Mouse (Mus musculus): Measurements from ENCODE around the gene Prokr2. TPM values are rescaled to one million over a fixed set of nuclear protein-coding genes. Genes with fewer than 3 reads are reported as not detected.

Gene Prokr2
- not detected in 2 replicates for total RNA-seq (2021)
- long read RNA-seq, experiment 1: 0 reads
- long read RNA-seq, experiment 2: 0 reads

DNA sequence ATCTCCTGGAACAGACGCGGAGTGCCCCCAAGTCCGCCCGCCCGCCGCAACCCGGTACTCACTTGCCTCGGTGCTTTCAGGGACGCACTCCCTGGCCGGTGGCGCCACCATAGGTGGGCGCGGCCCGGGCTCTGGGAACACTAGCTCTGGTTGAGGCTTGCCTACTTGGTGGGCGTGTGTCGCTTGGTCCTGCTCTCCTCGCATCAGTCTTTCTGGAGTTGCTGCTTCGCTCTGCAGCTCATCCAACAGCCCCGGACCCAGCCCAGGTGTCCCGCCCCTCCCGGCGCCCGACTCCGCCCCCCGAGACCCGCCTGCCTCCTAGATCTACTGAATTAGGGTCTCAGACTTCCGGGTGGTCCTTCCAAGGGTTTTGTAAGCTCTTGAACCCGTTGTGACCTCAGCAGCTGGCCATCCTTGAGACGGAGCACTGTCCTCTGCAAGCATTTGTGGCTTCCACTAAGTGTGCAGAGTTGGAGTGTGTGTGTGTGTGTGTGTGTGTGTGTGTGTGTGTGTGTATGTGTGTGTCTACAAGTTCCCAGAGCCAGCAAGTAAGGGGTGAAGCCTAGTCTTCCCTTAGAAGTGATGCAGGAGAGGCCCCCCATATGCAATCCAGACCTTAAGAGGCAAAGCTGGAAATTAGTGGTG is at the start of gene Prokr2:
Gene Prokr2, minus strand, starts transcription at position 254 of the 645 bp plus-strand sequence.
- no peak for DNase-seq

DNA sequence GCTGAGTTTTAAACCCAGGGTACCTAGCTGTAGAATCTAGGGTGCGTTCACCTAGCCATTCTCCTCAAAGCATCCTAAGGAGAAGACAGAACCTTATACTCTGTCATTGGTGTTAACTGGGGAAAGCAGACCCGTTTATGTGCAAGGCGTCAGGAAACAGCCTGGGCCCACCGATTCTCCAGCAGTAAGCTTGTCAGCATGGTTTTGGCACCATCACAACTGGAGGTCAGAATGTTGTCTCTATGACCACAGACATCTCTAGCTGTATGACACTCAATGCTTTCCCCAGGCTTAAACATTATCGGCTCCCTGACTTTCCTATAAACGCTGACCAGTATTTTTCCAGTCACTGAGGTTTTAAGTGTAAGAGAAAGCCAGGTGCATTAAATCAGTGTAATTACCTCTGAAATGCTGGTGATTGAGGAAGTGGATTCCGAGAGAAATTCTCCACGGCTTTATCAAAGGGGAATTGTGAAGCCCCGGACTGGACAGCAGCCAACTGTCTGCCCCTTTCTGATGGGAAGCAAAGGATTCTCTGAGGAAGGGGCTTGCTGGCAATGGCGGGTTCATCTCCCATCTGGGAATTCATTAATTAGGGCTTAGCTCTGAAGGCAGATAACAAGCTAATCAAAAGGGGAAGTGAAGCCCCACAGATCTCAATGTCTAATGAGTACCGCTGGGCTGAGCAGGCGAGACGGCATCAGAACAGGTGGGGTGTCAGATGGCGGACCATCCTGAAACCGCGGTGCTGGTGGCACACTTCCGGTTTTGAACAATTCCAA is 42.1 kb upstream of the Prokr2 start:
- DNase-seq: no peak

- peak; percentile 54 for DNase-seq
Observed at GRCm38 (mm10) chr2:132425576-132425975, 40.3 kb upstream of the Prokr2 start.

GRCm38 (mm10) chr2:132423411-132424047 is 38.3 kb upstream of the Prokr2 start:
- no peak for DNase-seq

DNA sequence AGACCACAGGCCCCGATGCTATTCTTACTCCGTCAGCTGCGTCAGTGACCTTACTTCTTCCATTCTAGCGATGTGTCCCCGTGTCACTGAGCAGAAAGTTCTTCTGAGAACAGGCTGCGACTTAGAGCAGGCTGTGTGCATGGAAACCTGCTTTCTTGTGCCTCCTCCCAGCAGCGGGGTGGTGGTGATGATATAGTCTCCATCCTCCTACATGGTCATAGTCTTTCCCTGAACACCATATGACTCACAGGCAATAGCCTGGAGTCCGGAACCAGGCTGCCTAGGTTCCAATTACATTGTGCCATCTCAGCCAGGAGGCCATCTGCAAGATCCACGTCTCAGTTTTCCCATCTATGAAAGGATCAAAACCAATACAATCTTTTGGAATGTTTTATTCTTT is 37.6 kb upstream of the Prokr2 start:
- no peak for DNase-seq

DNA sequence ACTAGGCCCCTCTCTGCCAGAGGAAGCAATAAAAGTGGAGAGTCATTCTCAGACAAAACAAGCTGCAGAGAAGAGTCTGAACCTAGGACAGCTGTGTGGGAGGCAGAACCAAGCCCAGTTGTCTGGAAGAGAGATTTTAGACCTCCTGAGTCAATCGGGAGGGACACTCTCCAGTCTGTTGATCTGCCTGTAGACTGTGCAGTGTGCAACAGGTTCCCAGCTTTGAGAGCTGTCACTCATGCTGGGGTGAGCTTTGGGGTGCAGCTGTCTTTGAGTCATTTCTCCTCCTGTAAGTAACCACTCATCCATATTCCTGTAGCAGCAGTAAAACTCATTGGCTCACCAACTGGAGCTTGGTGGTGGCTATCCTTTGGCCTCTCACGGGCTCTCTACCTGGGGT is 33.2 kb upstream of the Prokr2 start:
- no peak for DNase-seq

DNA sequence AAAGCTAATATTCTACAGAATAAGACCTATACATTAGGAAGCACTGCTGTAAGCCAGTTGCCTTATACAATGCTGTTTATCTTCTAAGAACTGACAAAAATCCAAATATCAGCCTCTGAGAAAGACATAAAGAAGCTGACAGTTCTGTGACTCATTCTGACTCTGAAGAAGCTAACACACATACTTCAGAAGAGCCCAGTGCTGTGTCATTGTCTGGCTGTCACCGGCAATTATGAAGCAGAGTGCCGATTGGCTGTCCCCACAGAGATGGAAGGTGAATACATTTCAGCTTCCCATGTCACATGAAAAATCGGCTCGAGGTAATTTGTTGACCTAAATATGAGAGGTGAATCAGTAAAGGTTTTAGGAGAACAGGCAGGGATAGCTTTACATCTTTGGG is 24.9 kb upstream of the Prokr2 start:
- DNase-seq: no peak

GRCm38 (mm10) chr2:132398136-132398535 is 12.9 kb upstream of the Prokr2 start:
- DNase-seq: no peak

DNA sequence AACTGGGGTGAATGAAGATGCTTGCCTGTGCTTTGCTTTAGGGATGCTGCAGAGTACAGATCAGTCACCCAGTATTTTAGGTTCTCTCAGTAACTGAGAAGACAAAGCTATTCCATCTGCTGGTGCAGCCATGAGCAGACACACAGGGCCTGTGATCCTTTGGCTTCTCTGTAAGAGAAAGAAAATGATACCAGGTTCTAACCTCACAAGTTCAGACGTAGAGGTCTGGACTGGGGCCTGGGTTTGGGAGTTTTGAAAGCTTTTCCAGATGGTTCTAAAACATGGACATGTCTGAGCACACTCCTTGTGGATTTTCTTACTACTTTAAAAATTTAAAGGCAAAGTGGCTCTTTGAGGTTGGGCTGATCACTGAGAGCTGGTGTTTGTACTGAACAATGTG is 10.5 kb upstream of the Prokr2 start:
- no peak for DNase-seq

DNA sequence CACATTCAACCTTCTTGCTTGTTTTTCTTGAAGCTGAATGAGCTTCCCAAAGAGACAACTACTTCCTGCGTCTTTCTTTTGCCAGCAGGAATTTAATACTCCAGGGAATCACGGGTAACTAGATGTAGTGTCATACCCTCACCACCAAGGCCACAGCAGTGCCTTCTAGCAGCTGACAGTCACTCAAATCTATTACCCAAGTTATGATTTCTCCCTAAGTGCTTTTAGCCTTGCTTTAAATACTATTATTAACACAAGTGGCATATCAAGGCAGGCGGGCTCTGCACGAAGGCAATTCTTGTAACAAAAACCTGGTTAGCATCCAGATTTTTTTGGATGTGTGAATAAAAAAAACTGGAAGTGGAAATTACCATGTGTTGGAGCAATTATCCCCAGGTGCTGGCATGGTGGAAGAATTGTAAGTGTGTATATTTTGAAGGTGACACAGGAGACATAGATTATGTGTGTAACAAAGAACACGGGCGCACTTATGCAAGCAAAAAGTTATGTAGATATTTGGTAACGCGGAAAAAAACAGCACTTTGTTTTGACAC is 5.4 kb upstream of the Prokr2 start:
- no peak for DNase-seq

GRCm38 (mm10) chr2:132389562-132389961 is 4.3 kb upstream of the Prokr2 start:
- DNase-seq: peak; percentile 25

DNA sequence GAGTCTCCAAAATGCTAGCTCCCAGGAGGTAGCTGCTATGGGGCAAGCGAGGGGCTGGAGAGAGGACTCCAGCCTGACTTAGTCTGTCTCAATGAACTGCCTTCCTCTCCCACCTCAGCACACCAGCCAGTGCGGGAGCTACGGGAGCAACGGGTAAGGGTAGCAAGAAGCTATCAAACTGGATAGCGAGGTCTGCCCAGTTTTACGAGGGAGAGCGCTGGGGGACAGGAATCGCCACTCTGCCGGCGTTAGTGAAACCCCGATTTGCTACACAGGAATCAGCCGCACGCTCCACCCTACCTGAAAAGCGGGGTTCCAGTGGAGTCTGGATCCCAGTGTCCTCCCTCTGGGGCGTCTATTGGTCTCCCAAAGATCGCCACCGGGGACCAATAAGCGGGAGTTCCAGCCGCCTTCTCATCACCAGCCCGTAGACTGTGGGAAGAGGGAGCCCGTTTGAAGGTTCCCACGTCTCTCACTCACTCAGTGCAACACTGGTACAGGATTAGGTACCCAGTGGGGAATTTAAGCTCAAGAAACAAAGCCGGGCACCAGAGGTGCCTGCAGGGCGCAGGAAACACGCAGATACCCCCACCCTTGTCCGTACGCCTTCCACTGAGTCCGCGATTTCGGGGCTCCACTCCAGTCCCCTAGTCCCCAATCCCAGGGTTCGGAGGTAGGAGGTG is 595 bp downstream of the Prokr2 start:
- DNase-seq: peak; percentile 8

- DNase-seq: no peak
Observed at GRCm38 (mm10) chr2:132382308-132382707, 2.9 kb downstream of the Prokr2 start.

DNA sequence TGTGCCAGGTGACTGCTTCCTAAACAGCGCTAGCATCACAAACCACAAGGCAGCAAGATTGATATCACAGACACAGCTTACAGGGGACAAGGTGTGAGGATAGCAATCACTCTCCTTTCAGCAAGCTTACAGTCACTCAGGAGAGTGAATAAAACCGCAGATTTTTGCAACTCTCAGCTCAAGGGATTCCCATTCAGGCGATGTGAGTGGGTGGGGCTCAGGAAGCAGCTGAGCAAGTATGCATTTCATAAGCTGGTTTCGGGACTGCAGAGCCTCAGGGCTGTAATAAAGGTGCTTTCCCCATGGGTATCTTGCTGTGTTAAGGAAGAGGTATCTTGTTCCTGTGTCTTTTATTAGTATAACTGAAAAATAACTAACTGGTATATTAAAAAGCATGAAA is 5.6 kb downstream of the Prokr2 start:
- DNase-seq: no peak

DNA sequence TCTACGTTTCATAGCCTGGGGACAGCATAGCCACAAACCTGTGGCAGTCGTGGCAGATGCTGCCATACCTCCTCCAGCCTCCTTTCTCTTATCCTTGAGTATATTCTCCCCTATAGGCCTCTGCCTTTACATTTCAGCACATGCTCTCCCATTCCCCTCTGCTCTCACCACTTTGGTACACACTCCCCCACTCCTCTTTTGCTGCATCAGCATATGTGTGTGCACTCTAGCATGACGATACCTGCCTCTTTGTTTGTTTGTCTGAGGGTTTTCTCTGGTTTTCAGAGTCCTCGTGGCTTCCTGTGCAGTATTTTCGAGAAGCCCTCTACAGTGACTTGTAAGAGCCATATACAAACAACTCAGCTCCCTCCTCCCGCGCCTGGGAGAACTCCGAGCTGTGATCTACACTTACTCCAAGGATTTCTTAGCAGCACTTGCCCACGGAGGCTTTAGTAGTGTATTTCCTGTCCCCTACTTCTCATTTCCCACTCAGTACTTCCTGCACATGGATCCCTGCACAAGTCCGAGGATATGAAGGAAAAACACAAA is 6.6 kb downstream of the Prokr2 start:
- no peak for DNase-seq

- DNase-seq: no peak
Observed at GRCm38 (mm10) chr2:132377436-132377835, 7.8 kb downstream of the Prokr2 start.

GRCm38 (mm10) chr2:132375721-132376120 is 9.5 kb downstream of the Prokr2 start:
- DNase-seq: no peak

GRCm38 (mm10) chr2:132375135-132375534 is 10.1 kb downstream of the Prokr2 start:
- DNase-seq: no peak

- no peak for DNase-seq
Observed at GRCm38 (mm10) chr2:132373748-132374147, 11.5 kb downstream of the Prokr2 start.

DNA sequence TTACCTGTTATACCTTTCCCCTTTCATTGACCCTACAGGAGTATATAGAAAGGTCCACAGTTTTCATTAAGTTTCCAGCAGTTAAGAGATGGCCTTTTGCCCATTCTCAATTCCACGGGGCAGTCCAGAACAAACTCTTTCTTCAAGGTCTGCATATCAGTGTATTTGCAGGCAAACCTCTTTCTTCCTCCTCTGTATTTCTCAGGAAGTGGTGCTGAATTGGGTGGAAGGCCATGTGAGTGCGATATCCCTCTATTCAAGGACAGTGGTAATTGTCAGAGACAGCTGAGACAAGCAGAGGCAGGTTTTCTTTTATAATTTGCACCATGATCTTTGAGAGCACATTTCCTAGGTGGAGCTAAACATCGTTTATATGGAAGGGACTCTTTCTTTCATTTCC is 16.8 kb downstream of the Prokr2 start:
- DNase-seq: no peak

GRCm38 (mm10) chr2:132343846-132344245 is 41.4 kb downstream of the Prokr2 start:
- DNase-seq: no peak

- no peak for DNase-seq
Observed at GRCm38 (mm10) chr2:132341293-132341692, 44.0 kb downstream of the Prokr2 start.

Measured in adrenal gland, postnatal 14 days (tissue).